Mouse (Mus musculus): Measurements from ENCODE around the gene Svs1.
A peak's percentile ranks its signal among the peaks of the same experiment; 100 is the strongest.
"Not testable (repeated sequence)": the region's sequence is repeated elsewhere in the genome, so short reads cannot be mapped to it uniquely, and the experiment has no call there.

Svs1 gene

GRCm38 (mm10) chr6:48986444-48986990, at the start of gene Svs1:
Gene Svs1 (plus strand): TSS chr6:48986861.
- no peak for DNase-seq

DNA sequence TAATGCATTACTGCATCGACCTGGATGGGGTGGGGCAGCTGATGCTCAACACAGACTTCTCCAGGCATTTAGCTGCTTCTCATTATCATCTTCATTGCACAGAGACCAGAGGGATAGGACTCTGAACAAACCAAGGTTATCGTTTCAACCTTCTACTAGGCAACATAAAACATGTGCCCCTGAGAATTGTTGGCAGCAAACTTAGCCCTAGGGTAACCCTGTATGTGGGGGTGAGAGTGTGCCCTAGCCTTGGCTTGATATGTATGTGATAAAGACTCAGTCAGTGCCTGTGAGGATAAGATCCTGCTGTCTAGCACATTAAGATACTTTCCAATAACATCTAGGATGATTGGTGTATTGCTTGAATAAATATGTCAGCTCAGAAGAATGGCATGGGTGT, 37.1 kb upstream of the Svs1 start:
- no peak for DNase-seq

DNA sequence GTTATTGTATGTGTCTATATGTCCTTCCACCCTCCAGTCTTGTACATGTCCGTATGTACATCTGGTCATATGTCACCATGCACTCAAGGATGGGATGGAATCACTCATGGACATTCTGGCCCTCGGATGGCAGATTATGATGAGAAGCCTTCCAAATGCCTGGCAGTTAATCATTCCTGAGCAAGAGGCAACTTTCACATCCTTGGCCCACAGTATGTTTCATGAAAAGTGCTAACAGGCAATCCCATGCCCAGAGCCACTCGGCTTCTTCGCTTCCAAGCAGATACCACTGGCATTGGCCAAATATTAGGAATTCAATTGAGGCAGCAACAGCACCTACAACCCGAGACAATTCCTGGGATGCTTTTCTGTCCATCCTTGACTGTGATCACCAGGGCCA, 36.0 kb upstream of the Svs1 start:
- no peak for DNase-seq

GRCm38 (mm10) chr6:48951630-48952029, 35.0 kb upstream of the Svs1 start:
- no peak for DNase-seq

DNA sequence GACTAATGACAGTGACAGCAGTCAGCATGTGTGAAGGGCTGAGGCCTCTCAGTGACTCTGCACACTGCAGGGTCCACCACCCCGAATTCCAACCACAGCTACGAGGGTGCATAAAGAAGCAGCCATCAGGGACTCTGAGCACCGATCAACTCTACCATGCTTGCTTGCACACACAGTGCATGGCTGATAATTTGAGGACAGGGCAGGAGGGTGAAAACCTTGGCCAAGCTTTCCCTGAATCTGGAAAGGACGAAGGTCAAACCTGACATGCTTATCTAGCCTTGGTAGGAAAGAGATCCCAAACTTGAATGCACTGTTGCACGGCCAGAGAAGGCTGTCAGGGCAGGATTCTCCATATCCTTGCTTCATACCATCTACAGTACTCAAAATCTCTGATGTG, 33.4 kb upstream of the Svs1 start:
- no peak for DNase-seq

DNA sequence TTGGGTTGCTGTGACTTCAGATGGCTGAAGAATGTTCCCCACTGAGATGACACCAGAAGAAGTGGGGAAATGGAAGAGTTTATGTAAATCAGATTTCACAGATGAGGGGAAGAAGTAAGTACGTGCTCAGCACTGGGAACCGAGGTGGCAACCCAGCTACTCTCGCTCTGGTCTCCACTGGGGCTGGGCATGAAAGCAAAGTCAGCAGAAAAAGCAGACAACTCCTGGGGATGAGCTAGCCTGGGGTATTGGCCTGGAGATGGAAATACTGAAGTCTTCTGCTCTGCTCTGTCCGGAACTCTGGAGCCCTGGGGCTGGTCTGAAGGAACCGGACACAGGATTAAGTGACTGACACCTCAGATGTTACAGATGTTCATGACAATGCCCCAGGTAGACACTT, 32.5 kb upstream of the Svs1 start:
- DNase-seq: no peak

- DNase-seq: peak in 1 of 2 experiments; percentile 5
Measured at GRCm38 (mm10) chr6:48954946-48955345, 31.7 kb upstream of the Svs1 start.

DNA sequence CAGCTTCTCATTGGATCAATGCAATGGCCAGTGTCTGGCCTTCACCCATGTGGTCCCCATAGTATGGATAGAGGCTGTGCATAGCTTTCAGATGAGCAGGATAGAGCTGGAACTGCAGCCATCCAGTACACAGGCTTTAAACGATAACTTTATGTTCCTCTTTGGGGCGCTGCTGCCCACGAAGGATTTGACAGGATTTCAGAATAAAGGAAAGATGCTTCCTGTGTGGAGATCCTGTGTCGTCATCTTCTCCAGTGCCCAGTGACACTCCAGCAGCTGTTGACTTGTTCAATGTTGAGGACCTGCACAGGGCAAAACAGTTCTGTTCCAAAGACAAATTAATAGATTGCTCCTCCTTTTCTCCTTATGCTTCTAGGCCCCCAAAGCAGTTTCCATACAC, 29.9 kb upstream of the Svs1 start:
- no peak for DNase-seq

DNA sequence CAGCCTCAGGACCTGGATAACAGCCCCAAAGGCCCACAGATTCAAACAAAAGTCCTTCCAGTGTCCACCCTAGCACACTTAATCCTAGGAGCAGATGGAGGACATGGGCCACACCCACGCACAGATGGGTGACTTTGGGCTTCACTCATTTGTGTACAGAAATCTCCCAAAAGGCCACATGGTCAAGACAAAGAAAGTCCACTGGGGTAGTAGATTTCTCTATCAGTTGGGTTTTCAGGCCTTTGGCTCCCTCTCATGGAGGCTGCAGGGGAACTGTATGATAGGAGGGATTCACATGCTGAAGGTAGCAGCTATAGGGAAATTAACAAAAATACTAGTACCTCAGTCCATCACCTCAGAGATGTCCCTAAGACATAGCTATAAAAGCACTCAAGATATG, 28.6 kb upstream of the Svs1 start:
- no peak for DNase-seq

GRCm38 (mm10) chr6:48959151-48959550, 27.5 kb upstream of the Svs1 start:
- not testable (repeated sequence) for DNase-seq

- not testable (repeated sequence) for DNase-seq
Measured at GRCm38 (mm10) chr6:48966696-48967095, 20.0 kb upstream of the Svs1 start.

DNA sequence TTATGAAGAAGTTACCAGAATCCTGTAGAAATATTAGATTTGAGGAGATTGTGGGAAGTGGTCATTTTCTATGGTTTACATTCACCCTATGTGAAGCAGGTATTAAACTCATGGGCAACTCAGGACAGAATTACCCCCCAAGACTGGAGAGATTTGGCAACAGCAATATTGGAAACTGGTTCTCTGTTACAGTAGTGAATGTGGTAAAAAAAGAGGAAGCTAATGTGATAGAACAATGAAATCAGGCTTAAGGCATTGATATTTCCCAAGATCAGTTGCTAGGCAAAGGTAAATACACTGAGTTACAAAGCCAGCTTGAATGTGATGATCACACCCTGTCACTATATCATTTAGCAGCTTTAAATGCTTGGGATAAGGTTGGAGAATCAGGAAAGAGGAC, 18.8 kb upstream of the Svs1 start:
- DNase-seq: no peak

GRCm38 (mm10) chr6:48974663-48975062, 12.0 kb upstream of the Svs1 start, which contains the start of gene Doxl2:
Gene Doxl2 (plus strand): TSS chr6:48974963.
- no peak for DNase-seq

- no peak for DNase-seq
Measured at GRCm38 (mm10) chr6:48979616-48980015, 7.0 kb upstream of the Svs1 start.

GRCm38 (mm10) chr6:48982305-48982704, 4.4 kb upstream of the Svs1 start:
- no peak for DNase-seq

- no peak for DNase-seq
Measured at GRCm38 (mm10) chr6:48989971-48990370, 3.3 kb downstream of the Svs1 start.

GRCm38 (mm10) chr6:48991991-48992390, 5.3 kb downstream of the Svs1 start:
- DNase-seq: no peak

- DNase-seq: no peak
Measured at GRCm38 (mm10) chr6:48998186-48998585, 11.5 kb downstream of the Svs1 start.

- DNase-seq: no peak
Measured at GRCm38 (mm10) chr6:48998796-48999195, 12.1 kb downstream of the Svs1 start.

DNA sequence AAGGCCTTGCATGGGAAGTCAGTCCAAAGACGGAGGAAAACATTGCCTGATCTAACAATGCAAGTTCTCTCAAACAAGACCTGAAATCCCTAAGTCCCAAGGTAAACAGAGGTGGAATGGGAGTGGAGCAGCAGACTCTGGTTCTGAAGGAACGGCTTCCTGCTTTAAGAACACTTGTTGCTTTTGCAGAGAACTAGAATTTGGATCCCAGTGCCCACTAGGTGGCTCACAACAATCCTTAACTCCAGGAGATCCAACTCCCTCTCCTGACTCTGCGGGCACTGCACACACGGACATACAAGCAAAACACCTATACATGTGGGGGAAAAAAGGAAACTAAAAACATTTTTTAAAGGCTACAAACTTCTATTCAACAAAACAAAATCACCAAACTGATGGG, 16.7 kb downstream of the Svs1 start:
- DNase-seq: no peak

DNA sequence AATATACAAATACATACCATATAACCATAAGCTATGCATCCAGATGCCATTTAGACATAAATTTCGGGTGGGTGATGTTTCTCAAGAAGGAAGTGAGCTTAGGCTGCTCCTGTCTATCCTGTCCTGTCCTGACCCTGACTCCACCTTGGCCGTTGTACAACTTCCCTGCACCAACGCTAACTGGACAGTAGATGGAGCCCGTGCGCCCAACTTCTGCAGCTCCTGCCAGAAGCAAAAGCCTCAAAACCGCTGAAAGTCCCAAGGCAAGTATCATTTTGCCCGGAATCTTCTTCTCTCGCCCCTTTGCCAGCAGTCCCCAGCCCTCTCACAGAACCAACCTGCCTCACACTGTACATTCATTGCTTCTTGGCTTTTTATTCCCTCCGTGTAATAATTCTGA, 21.3 kb downstream of the Svs1 start:
- DNase-seq: peak; percentile 7 to 28

DNA sequence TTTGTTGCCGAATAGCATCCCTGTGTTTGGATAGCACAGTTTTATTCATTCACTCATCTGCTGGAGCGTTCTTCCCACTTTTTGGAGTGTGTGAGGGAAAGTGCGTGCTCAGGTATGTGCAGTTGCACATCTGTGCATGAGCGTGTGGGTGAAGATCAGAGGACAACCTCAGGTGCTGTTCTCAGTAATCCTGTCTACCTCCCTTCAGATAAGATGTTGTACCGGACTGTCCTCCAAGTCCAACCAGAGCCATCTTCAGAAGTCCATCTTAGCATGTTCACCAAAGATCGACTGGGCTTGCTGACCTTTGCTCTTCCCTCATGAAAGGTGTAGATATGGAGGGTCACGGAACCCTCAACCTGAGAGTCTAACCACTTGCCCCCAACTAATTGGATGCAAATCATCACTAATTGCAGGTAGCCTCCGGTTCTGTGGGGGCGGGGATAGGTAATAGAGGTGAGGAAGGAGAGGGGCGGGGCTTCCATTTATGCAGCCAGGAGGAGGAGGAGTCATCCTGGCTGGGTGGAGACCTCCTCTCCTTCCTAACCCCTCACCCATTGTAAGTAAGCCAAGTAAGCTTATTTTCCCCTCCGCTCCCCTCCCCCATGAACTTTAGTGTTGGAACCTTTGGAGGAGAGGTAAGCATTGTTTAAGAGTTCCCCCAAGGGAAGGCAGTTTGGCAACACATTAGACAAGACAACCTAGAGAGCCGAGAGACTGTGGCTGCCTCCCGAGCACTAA, 21.9 kb downstream of the Svs1 start:
- no peak for DNase-seq

- no peak for DNase-seq
Measured at GRCm38 (mm10) chr6:49009161-49009555, 22.5 kb downstream of the Svs1 start.

DNA sequence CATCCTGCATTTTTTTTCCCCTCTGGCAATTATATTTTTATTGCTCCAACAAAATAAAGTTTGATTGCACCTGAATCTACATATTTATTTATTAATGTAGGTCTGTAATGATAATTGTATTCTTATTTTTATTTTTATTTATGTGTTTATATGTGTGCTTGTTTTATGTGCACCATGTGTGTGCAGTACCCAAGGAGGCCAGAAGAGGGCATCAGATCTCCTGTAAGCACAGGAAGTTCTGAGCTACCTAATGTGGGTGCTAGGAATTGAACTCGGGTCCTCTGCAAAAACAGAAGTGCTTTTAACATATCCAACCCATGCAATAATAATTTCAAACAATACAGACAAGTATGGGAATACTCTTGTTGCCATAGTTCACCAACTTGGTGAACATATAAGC, 23.0 kb downstream of the Svs1 start:
- DNase-seq: no peak

- DNase-seq: no peak
Measured at GRCm38 (mm10) chr6:49011191-49011590, 24.5 kb downstream of the Svs1 start.

Data from thymus, adult 18-20 months (tissue).